Mouse (Mus musculus) stomach, postnatal 0 days (tissue): Measurements from ENCODE around the gene Syk.

Experiments used
- CTCF ChIP-seq: IDR thresholded peaks from 2 replicates; pipeline ENCODE4 v1.5.1; 2016; ENCODE audit warnings: antibody characterized with exemption, low read depth, mild to moderate bottlenecking, moderate library complexity
- EP300 ChIP-seq: optimal IDR thresholded peaks from 2 replicates; pipeline ENCODE3; 2016; ENCODE audit warnings: antibody characterized with exemption

- no peak for TF ChIP-seq CTCF
- TF ChIP-seq EP300: no peak
These were observed 1.9 kb downstream of the Syk start for GRCm38 (mm10) chr13:52584654-52585455.
